Mouse (Mus musculus): ENCODE data around the gene Plekhh3. TPM values are rescaled to one million over a fixed set of nuclear protein-coding genes. Genes with fewer than 3 reads are reported as not detected.

Plekhh3 gene
- polyA plus RNA-seq, 2 experiments from 2014 or later = not detected

- ATAC-seq = no peak
Observed at GRCm38 (mm10) chr11:101186526-101187247, 15.5 kb upstream of the Plekhh3 start.

GRCm38 (mm10) chr11:101185441-101185840, 14.3 kb upstream of the Plekhh3 start:
- no peak for ATAC-seq

GRCm38 (mm10) chr11:101184984-101185383, 13.8 kb upstream of the Plekhh3 start:
- no peak for ATAC-seq

- ATAC-seq = no peak
Observed at GRCm38 (mm10) chr11:101182771-101183517, 11.8 kb upstream of the Plekhh3 start.

GRCm38 (mm10) chr11:101181961-101182360, 10.8 kb upstream of the Plekhh3 start:
- ATAC-seq = no peak

GRCm38 (mm10) chr11:101180846-101181740, 9.9 kb upstream of the Plekhh3 start:
- ATAC-seq = no peak

GRCm38 (mm10) chr11:101180261-101180660, 9.1 kb upstream of the Plekhh3 start:
- no peak for ATAC-seq

GRCm38 (mm10) chr11:101179306-101179705, 8.2 kb upstream of the Plekhh3 start:
- no peak for ATAC-seq

GRCm38 (mm10) chr11:101178061-101179058, 7.2 kb upstream of the Plekhh3 start:
- ATAC-seq = no peak

GRCm38 (mm10) chr11:101176933-101177773, 6.0 kb upstream of the Plekhh3 start:
- peak; percentile 35 for ATAC-seq

GRCm38 (mm10) chr11:101176117-101176691, 5.1 kb upstream of the Plekhh3 start:
- ATAC-seq = no peak

GRCm38 (mm10) chr11:101175636-101176116, 4.5 kb upstream of the Plekhh3 start:
- no peak for ATAC-seq

- no peak for ATAC-seq
Observed at GRCm38 (mm10) chr11:101174851-101175628, 3.9 kb upstream of the Plekhh3 start, which contains the start of gene Ccr10. Ccr10 (minus strand) TSS chr11:101175443.

- no peak for ATAC-seq
Observed at GRCm38 (mm10) chr11:101174389-101174745, 3.2 kb upstream of the Plekhh3 start.

- peak; percentile 86 for ATAC-seq
Observed at GRCm38 (mm10) chr11:101173631-101174388, 2.7 kb upstream of the Plekhh3 start.

- no peak for ATAC-seq
Observed at GRCm38 (mm10) chr11:101173112-101173511, 2.0 kb upstream of the Plekhh3 start.

- ATAC-seq = no peak
Observed at GRCm38 (mm10) chr11:101172434-101172815, 1.3 kb upstream of the Plekhh3 start.

- no peak for ATAC-seq
Observed at GRCm38 (mm10) chr11:101171721-101172433, 726 bp upstream of the Plekhh3 start.

All from CD4-positive, CD25-positive, alpha-beta regulatory T cell, adult 4 months (primary cell).